Mouse (Mus musculus) kidney, embryonic 15.5 days (tissue): ENCODE data around the gene C730034F03Rik. TPM values are rescaled to one million over a fixed set of nuclear protein-coding genes. Genes with fewer than 3 reads are reported as not detected.

Experiments used
- ATAC-seq: fragments of 200-750 bp; cut with Nextera tagmentation; replicated peaks from 2 replicates; pipeline ENCODE4 v1.8.0; 2017; ENCODE audit warnings: moderate TSS enrichment; ENCODE audit not compliant: low FRiP score
- H3K27ac ChIP-seq: fragments of 300-500 bp; sonication (generic); 2 replicates; pipeline ENCODE4 v1.5.1; 2015; ENCODE audit warnings: mild to moderate bottlenecking, inconsistent platforms
- H3K27me3 ChIP-seq: fragments of 300-500 bp; sonication (generic); 2 replicates; pipeline ENCODE4 v1.6.1; 2015; ENCODE audit warnings: inconsistent platforms
- H3K36me3 ChIP-seq: fragments of 300-500 bp; sonication (generic); 2 replicates; pipeline ENCODE4 v1.6.1; 2015; ENCODE audit warnings: inconsistent platforms
- H3K4me1 ChIP-seq: fragments of 300-500 bp; sonication (generic); 2 replicates; pipeline ENCODE4 v1.6.1; 2015; ENCODE audit warnings: inconsistent platforms
- H3K4me2 ChIP-seq: fragments of 300-500 bp; sonication (generic); 2 replicates; pipeline ENCODE4 v1.6.1; 2015; ENCODE audit warnings: moderate library complexity, mild to moderate bottlenecking, inconsistent platforms
- H3K4me3 ChIP-seq: fragments of 300-500 bp; sonication (generic); replicated peaks from 2 replicates; pipeline ENCODE4 v1.5.1; 2015; ENCODE audit warnings: mild to moderate bottlenecking, inconsistent platforms
- H3K9ac ChIP-seq: fragments of 300-500 bp; sonication (generic); 2 replicates; pipeline ENCODE4 v1.6.1; 2015; ENCODE audit warnings: mild to moderate bottlenecking, inconsistent platforms
- H3K9me3 ChIP-seq: fragments of 300-500 bp; sonication (generic); replicated peaks from 2 replicates; pipeline ENCODE4 v1.6.1; 2016; ENCODE audit warnings: inconsistent platforms
- WGBS: fragments of 180-500 bp; shearing (Covaris S2); methylation state at CpG from one replicate; pipeline ENCODE4 v1.1.7; 2015; ENCODE audit warnings: mixed read lengths; 5-methylcytosine and 5-hydroxymethylcytosine counted together
- polyA plus RNA-seq: library from polyadenylated mRNA; unstranded; fragments of >200 nt; fragmentation: Nextera tagmentation; extraction: Ambion mirVana; gene quantifications from 2 replicates; pipeline ENCODE4 v1.2.1, GENCODE M21; 2015

C730034F03Rik gene
- polyA plus RNA-seq: 3.7 and 3.8 TPM in 2 replicates

- H3K27me3 ChIP-seq: no peaks in the 10 kb centered on the region
- H3K4me1 ChIP-seq: peaks cover 27% of the 10 kb centered on the region
- peaks cover 27% of the 10 kb centered on the region for H3K36me3 ChIP-seq
- H3K4me3 ChIP-seq: peak within 1 kb of the TSS; percentile 92
- ATAC-seq: peak; percentile 95
- peak within 1 kb of the TSS; percentile 81 for H3K9ac ChIP-seq
- under 1% methylated on average over 70 of the region's 70 CpGs for WGBS
- peak within 1 kb of the TSS; percentile 99 for H3K27ac ChIP-seq
- peak within 1 kb of the TSS; percentile 94 for H3K4me2 ChIP-seq
- H3K9me3 ChIP-seq: no peaks in the 10 kb centered on the region
Measured at GRCm38 (mm10) chr15:89429352-89430221, at the start of gene C730034F03Rik, which contains the start of the genes Gm44502 and Chkb. Gene C730034F03Rik, plus strand, starts transcription at chr15:89429589. Gene Gm44502, minus strand, starts transcription at chr15:89429696. Gene Chkb, minus strand, starts transcription at chr15:89429908.

DNA sequence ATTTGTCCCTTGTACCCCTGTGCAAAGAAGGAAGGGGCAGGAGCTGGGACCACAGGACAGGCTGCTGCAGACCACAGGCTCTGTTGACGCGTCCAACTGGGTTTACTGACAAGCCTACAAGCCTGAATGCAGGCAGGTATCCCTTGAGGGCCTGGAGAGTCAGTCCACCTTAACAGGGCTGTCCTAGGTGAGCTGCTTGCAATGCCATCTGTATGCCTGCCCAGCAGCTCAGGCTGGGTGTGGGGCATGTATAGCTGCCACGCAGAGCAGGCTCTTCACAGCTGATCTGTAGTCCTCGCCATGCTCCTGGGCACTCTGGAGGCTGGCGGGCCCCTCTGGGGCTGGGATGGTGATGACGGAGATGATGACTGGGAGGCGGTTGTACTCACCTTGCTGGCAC lies 44.8 kb upstream of the C730034F03Rik start, which contains the start of gene Klhdc7b:
TSS of gene Klhdc7b (plus strand) at position 301 of the 400 bp plus-strand sequence.
- Histone ChIP-seq H3K27ac (no peak within 1 kb of the TSS), H3K4me3 (no peak within 1 kb of the TSS), H3K4me2 (no peak within 1 kb of the TSS), H3K27me3 (peaks cover 24% of the 10 kb centered on the region), H3K36me3 (no peaks in the 10 kb centered on the region), H3K4me1 (no peaks in the 10 kb centered on the region), H3K9me3 (no peaks in the 10 kb centered on the region), H3K9ac (no peak within 1 kb of the TSS)
- no peak for ATAC-seq
- WGBS: 83% methylated on average over 7 of the region's 7 CpGs

DNA sequence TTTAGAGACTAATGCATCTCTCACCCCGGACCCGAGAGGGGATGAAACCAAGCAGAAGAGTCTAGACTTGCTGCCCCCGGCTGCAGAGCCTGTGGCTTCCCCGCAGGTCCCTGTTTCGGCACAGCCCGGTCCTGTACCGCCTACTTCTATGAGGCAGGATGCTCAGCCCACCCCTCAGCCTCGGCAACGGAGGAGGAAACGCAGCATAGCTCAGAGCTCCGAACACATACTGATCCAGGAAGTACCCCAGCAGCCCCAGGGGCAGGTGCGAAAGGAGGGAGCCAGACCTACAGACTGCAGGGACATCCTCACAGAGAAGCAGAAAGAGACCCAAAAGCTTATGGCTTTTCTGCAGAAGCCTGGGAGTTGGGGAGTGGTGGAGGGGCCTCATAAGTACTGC lies 42.3 kb upstream of the C730034F03Rik start:
- H3K4me1 ChIP-seq: no peaks in the 10 kb centered on the region
- no peak for ATAC-seq
- no peak overlapping the region for H3K4me3 ChIP-seq
- H3K27ac ChIP-seq: no peak overlapping the region
- WGBS: 51% methylated on average over 12 of the region's 12 CpGs
- H3K9me3 ChIP-seq: no peaks in the 10 kb centered on the region
- H3K27me3 ChIP-seq: peaks cover 5% of the 10 kb centered on the region
- no peak overlapping the region for H3K9ac ChIP-seq
- H3K36me3 ChIP-seq: no peaks in the 10 kb centered on the region
- H3K4me2 ChIP-seq: no peak overlapping the region

GRCm38 (mm10) chr15:89390081-89390480 lies 39.3 kb upstream of the C730034F03Rik start:
- Histone ChIP-seq H3K9ac (no peak overlapping the region), H3K27me3 (no peaks in the 10 kb centered on the region; the same call in 1 of the 2 replicates), H3K4me1 (no peaks in the 10 kb centered on the region), H3K27ac (no peak overlapping the region), H3K4me3 (no peak overlapping the region), H3K9me3 (no peaks in the 10 kb centered on the region), H3K36me3 (no peaks in the 10 kb centered on the region), H3K4me2 (no peak overlapping the region)
- ATAC-seq: no peak
- 89% methylated on average over 10 of the region's 10 CpGs for WGBS

DNA sequence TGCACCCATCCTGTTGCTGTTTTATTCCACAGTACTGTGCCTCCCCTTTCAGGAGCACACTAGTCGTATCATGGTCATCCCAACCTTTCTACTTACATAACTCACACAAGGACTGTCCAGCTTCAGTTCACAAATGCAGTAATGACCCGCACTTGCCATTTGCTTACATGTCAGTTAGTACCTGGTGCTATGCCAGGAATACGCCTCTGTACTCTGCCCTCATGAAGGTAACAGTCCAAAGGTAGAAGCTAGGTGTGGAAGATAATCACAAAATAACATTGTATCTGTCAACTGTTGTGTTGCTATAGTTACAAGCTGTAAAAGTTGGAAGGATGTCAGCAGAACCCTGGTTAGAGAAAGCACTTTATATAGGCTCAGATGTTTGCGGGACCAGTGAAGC lies 32.5 kb upstream of the C730034F03Rik start:
- WGBS: 88% methylated on average over 4 of the region's 4 CpGs

DNA sequence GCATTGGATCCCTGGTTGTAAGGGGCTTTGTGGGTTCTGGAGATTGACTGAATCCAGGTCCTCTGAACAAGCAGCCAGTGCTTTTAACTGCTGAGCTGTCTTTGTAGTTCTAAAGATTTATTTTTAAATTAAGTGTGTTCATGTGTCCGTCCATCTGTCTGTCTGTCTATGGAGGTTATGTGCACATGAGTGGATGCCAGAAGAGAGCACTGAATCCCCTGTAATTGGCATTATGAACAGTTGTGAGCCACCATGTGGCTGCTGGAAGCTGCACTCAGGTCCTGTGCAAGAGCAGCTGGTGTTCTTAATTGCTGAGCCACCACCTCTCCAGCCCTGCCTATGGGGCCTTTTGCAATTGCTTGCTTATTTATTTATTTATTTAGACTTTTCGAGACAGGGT lies 31.2 kb upstream of the C730034F03Rik start:
- no peak for ATAC-seq
- H3K27ac ChIP-seq: no peak overlapping the region
- no peaks in the 10 kb centered on the region for H3K27me3 ChIP-seq
- H3K36me3 ChIP-seq: no peaks in the 10 kb centered on the region
- no peak overlapping the region for H3K4me3 ChIP-seq
- H3K4me2 ChIP-seq: no peak overlapping the region
- WGBS: 81% methylated on average over 2 of the region's 2 CpGs
- H3K9ac ChIP-seq: no peak overlapping the region
- H3K9me3 ChIP-seq: no peaks in the 10 kb centered on the region
- no peaks in the 10 kb centered on the region for H3K4me1 ChIP-seq

More for the DNA sequence above, 32.5 kb upstream of the C730034F03Rik start:
- ATAC-seq: no peak
- Histone ChIP-seq H3K27ac (no peak overlapping the region), H3K9ac (no peak overlapping the region), H3K9me3 (no peaks in the 10 kb centered on the region), H3K4me2 (no peak overlapping the region), H3K27me3 (no peaks in the 10 kb centered on the region), H3K4me3 (no peak overlapping the region), H3K36me3 (no peaks in the 10 kb centered on the region), H3K4me1 (no peaks in the 10 kb centered on the region)

GRCm38 (mm10) chr15:89399716-89400115 lies 29.7 kb upstream of the C730034F03Rik start:
- no peaks in the 10 kb centered on the region for H3K36me3 ChIP-seq
- no peaks in the 10 kb centered on the region for H3K9me3 ChIP-seq
- H3K4me1 ChIP-seq: no peaks in the 10 kb centered on the region
- ATAC-seq: no peak
- WGBS: 57% methylated on average over 1 of the region's 1 CpGs
- H3K27ac ChIP-seq: no peak overlapping the region
- H3K9ac ChIP-seq: no peak overlapping the region
- no peak overlapping the region for H3K4me2 ChIP-seq
- H3K4me3 ChIP-seq: no peak overlapping the region
- no peaks in the 10 kb centered on the region for H3K27me3 ChIP-seq

GRCm38 (mm10) chr15:89402471-89402870 lies 26.9 kb upstream of the C730034F03Rik start:
- no peak for ATAC-seq
- no peak overlapping the region for H3K27ac ChIP-seq
- WGBS: 93% methylated on average over 1 of the region's 1 CpGs

GRCm38 (mm10) chr15:89404831-89405623 lies 24.4 kb upstream of the C730034F03Rik start:
- Histone ChIP-seq H3K9ac (no peak overlapping the region), H3K4me2 (no peak overlapping the region), H3K36me3 (no peaks in the 10 kb centered on the region), H3K9me3 (peaks cover 6% of the 10 kb centered on the region; the same call in 1 of the 2 replicates), H3K27me3 (no peaks in the 10 kb centered on the region), H3K4me1 (no peaks in the 10 kb centered on the region), H3K4me3 (no peak overlapping the region), H3K27ac (no peak overlapping the region)
- ATAC-seq: no peak
- 81% methylated on average over 10 of the region's 10 CpGs for WGBS

More at GRCm38 (mm10) chr15:89402471-89402870, 26.9 kb upstream of the C730034F03Rik start:
- H3K4me3 ChIP-seq: no peak overlapping the region
- no peaks in the 10 kb centered on the region for H3K36me3 ChIP-seq
- H3K9ac ChIP-seq: no peak overlapping the region
- H3K4me2 ChIP-seq: no peak overlapping the region
- H3K27me3 ChIP-seq: no peaks in the 10 kb centered on the region
- H3K9me3 ChIP-seq: no peaks in the 10 kb centered on the region; the same call in 1 of the 2 replicates
- no peaks in the 10 kb centered on the region for H3K4me1 ChIP-seq

- Histone ChIP-seq H3K9ac (no peak overlapping the region), H3K4me1 (no peaks in the 10 kb centered on the region), H3K9me3 (peaks cover 7% of the 10 kb centered on the region; the same call in 1 of the 2 replicates), H3K4me3 (no peak overlapping the region), H3K27me3 (no peaks in the 10 kb centered on the region), H3K4me2 (no peak overlapping the region), H3K27ac (no peak overlapping the region), H3K36me3 (no peaks in the 10 kb centered on the region)
- no peak for ATAC-seq
Measured at GRCm38 (mm10) chr15:89406691-89407090, 22.7 kb upstream of the C730034F03Rik start.

GRCm38 (mm10) chr15:89410118-89410517 lies 19.3 kb upstream of the C730034F03Rik start, which contains the start of gene Syce3:
Gene Syce3, minus strand, starts transcription at chr15:89410503.
- H3K36me3 ChIP-seq: no peaks in the 10 kb centered on the region
- WGBS: 87% methylated on average over 20 of the region's 24 CpGs
- no peaks in the 10 kb centered on the region for H3K27me3 ChIP-seq
- no peak within 1 kb of the TSS for H3K9ac ChIP-seq
- no peak within 1 kb of the TSS for H3K4me2 ChIP-seq
- H3K27ac ChIP-seq: no peak within 1 kb of the TSS
- H3K4me1 ChIP-seq: no peaks in the 10 kb centered on the region
- ATAC-seq: 0 out of 2 replicates have a peak, but pooled peaks have one; percentile 36
- H3K4me3 ChIP-seq: no peak within 1 kb of the TSS
- peaks cover 7% of the 10 kb centered on the region; the same call in 1 of the 2 replicates for H3K9me3 ChIP-seq

DNA sequence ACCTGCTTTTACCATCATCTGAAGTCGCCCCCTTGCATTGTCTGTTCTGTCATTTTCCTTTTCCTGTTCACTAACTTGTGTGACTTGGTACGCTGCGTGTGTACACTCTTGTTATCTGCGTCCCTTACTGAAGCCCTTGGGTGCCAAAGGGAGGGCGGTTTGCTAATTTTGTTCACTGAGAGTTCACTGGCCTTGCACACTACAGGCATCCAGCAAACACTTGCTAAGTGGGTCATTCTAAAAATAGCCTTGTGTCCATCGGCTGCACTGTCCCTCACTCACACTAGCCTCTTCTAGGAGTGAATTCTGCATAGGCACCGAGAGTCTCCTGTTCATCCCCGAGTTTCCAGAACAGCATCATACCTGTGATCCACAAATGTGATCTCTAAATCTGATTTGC lies 14.1 kb upstream of the C730034F03Rik start:
- H3K27ac ChIP-seq: no peak overlapping the region
- WGBS: 85% methylated on average over 8 of the region's 8 CpGs
- H3K9me3 ChIP-seq: no peaks in the 10 kb centered on the region
- no peaks in the 10 kb centered on the region for H3K27me3 ChIP-seq
- ATAC-seq: no peak
- H3K4me3 ChIP-seq: no peak overlapping the region
- H3K36me3 ChIP-seq: peaks cover 21% of the 10 kb centered on the region
- H3K4me1 ChIP-seq: no peaks in the 10 kb centered on the region
- H3K4me2 ChIP-seq: no peak overlapping the region
- H3K9ac ChIP-seq: no peak overlapping the region
